Mouse (Mus musculus) frontal cortex, postnatal 25 days (tissue): ENCODE results near the gene Vmn1r180.
"Not testable (repeated sequence)": the region's sequence is repeated elsewhere in the genome, so short reads cannot be mapped to it uniquely, and the experiment has no call there.

ENCODE experiments used
- DNase-seq, 2 experiments: peaks; one replicate each; pipeline ENCODE4 v3.0.0; 2022; ENCODE audit warnings: low spot score in 2 of 2

The Vmn1r180 gene

GRCm38 (mm10) chr7:23950332-23950731, at the start of gene Vmn1r180:
Gene Vmn1r180, plus strand, starts transcription at chr7:23950632.
- no peak for DNase-seq

- DNase-seq: no peak
Measured at GRCm38 (mm10) chr7:23926678-23927077, 23.8 kb upstream of the Vmn1r180 start, which contains the start of gene Vmn1r179. Gene Vmn1r179, plus strand, starts transcription at chr7:23926978.

GRCm38 (mm10) chr7:23968044-23968443, 17.6 kb downstream of the Vmn1r180 start:
- not testable (repeated sequence) for DNase-seq

DNA sequence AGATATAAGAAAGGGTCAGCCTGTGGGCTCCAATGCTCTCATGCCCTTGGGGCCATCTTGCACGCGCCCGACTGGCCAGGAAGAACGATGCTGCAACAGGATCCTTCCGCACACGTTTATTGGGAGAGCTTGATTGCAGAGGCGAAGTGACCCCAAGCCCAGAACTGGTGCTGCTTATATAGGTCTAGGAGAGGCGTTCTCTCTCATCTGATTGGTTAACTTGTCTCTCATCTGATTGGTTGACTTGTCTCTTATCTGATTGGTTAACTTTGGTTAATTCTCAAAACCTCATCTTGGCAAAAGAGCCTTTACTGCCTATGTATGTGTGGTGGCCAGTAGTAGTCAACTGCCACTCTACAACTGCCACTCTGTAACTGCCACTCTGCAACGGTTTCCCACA, 23.9 kb downstream of the Vmn1r180 start, which contains the start of gene Vmn1r181:
Gene Vmn1r181 (plus strand): TSS at position 301 of the 400 bp plus-strand sequence.
- DNase-seq: not testable (repeated sequence)

DNA sequence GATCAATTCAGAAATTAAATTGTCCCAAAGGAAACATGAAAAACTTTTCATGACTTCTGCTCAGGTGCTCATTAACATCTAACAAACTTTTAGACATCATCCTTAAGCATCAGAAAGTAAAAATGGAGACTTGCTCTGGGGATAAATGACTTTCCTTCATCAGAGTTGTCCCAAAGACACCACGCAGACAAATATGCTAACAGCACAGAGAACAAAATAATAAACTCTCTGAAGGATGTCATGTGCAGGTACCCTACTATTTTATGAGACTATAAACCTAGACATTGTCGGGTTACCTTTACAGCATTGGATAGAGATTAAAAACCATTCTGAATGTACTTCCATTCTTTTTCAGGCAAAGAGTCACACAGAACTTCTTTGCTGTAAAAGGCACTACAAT, 51.0 kb downstream of the Vmn1r180 start, which contains the start of gene V1rd19:
Gene V1rd19 (plus strand): TSS at position 301 of the 400 bp plus-strand sequence.
- DNase-seq: no peak
